ENCODE assay signal across 17 mouse cellular contexts in the genomic region with DNA sequence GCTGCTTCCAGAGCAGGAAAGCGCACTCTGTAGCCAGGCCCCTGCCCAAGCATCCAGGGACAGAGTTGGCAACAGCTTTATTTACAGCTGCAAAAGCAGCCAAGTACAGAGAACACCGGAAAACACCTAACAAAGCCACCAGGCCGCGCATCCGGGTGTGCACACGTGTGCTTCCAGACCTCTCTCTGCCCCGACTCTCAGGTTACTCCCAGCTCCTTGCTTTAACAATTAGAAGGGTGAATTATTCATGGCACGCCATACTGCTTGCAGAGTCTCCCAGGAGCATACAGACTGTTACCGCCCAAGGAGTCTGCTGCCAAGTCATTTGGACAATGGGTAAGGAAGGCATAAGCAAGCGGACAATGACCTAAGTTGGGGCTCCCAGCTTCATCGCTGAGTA. TPM values are rescaled to one million over a fixed set of nuclear protein-coding genes. Genes with fewer than 3 reads are reported as not detected.
A peak's percentile ranks its signal among the peaks of the same experiment; 100 is the strongest.
DNase-seq lines count a peak whose midpoint lies in the region; ATAC-seq and TF ChIP-seq lines count a peak whose summit lies in the region.
"Had no signal": no experiment of that assay in that cellular context is flagged by ENCODE, and none has a peak within 500 bp of the region (broad histone marks: within the 10 kb centered on the region; RNA-seq: fewer than 3 reads in every experiment).

No protein-coding gene starts in this region.

- TF ChIP-seq EP300 in heart, postnatal 0 days (IDR thresholded peaks at IDR 0.05; ENCODE audit: low read depth), result no peak

- H3K9ac ChIP-seq in forebrain, embryonic 15.5 days (replicated peaks), result no peak overlapping the region
- no peak overlapping the region for H3K9ac ChIP-seq in heart, postnatal 0 days (replicated peaks; ENCODE audit: low read depth, low read length)
- no peak overlapping the region for H3K9ac ChIP-seq in embryonic facial prominence, embryonic 14.5 days (ENCODE audit: low read depth, low read length)

- no peak for ATAC-seq in forebrain, embryonic 15.5 days (replicated peaks)
- peak; percentile 34; the same call in 1 of the 2 replicates for ATAC-seq in heart, postnatal 0 days (ENCODE audit: insufficient read depth, low read depth)
- no peak; the same call in 1 of the 2 replicates for ATAC-seq in embryonic facial prominence, embryonic 14.5 days (ENCODE audit: low read depth)
- ATAC-seq: forebrain, embryonic 16.5 days; Patski had no signal

- H3K36me3 ChIP-seq in forebrain, embryonic 10.5 days (replicated peaks), result no peaks in the 10 kb centered on the region
- no peaks in the 10 kb centered on the region for H3K36me3 ChIP-seq in forebrain, embryonic 15.5 days
- no peaks in the 10 kb centered on the region for H3K36me3 ChIP-seq in heart, postnatal 0 days (replicated peaks; ENCODE audit: control insufficient read depth, insufficient read depth, low read length)
- H3K36me3 ChIP-seq in embryonic facial prominence, embryonic 14.5 days (ENCODE audit: control insufficient read depth, insufficient read depth, low read length), result no peaks in the 10 kb centered on the region

- H3K4me1 ChIP-seq in forebrain, embryonic 10.5 days, result peaks cover 45% of the 10 kb centered on the region
- H3K4me1 ChIP-seq in forebrain, embryonic 15.5 days, result no peaks in the 10 kb centered on the region
- peaks cover 15% of the 10 kb centered on the region for H3K4me1 ChIP-seq in heart, postnatal 0 days (ENCODE audit: control insufficient read depth, insufficient read depth)
- H3K4me1 ChIP-seq in embryonic facial prominence, embryonic 14.5 days (ENCODE audit: control insufficient read depth, insufficient read depth, low read length), result peaks cover 28% of the 10 kb centered on the region

- 90% methylated on average over 11 of the region's 11 CpGs for WGBS in forebrain, embryonic 10.5 days
- 72% methylated on average over 11 of the region's 11 CpGs for WGBS in forebrain, embryonic 15.5 days
- WGBS in heart, postnatal 0 days, result 80% methylated on average over 11 of the region's 11 CpGs
- WGBS in embryonic facial prominence, embryonic 14.5 days, result 62% methylated on average over 11 of the region's 11 CpGs

- no peak for DNase-seq in forebrain, embryonic 10.5 days (ENCODE audit: extremely low spot score, low spot score)
- no peak for DNase-seq in heart, postnatal 0 days (ENCODE audit: low spot score)
- no peak for DNase-seq in heart, postnatal 25 days (ENCODE audit: low spot score)
- DNase-seq in ES-CJ7 (ENCODE audit: low read depth, low spot score), result peak; percentile 96
- peak; percentile 37 for DNase-seq in embryonic facial prominence, embryonic 14.5 days (ENCODE audit: low spot score)
- DNase-seq in layer of hippocampus, adult 2 months (ENCODE audit: low spot score in 2 of 2), result no peak
- no peak for DNase-seq in layer of hippocampus, adult 18-20 months (ENCODE audit: low spot score in 2 of 2)
- DNase-seq: cerebellum, adult 18-20 months; gastrocnemius, postnatal 36 days; kidney, adult 2 months; kidney, postnatal 36 days; lung, adult 2 months; thymus, adult 2 months had no signal

- no peak overlapping the region for H3K4me2 ChIP-seq in forebrain, embryonic 15.5 days (replicated peaks)
- H3K4me2 ChIP-seq in heart, postnatal 0 days (ENCODE audit: low read depth, low read length), result no peak overlapping the region
- H3K4me2 ChIP-seq in embryonic facial prominence, embryonic 14.5 days (ENCODE audit: low read depth, low read length), result no peak overlapping the region

- no peak for TF ChIP-seq CTCF in heart, postnatal 0 days (IDR thresholded peaks at IDR 0.05; ENCODE audit: low read depth)
- no peak for TF ChIP-seq CTCF in layer of hippocampus, adult 2 months (conservative IDR thresholded peaks at IDR 0.05)

- H3K9me3 ChIP-seq in forebrain, embryonic 10.5 days, result no peaks in the 10 kb centered on the region
- no peaks in the 10 kb centered on the region for H3K9me3 ChIP-seq in forebrain, embryonic 15.5 days
- H3K9me3 ChIP-seq in heart, postnatal 0 days (replicated peaks; ENCODE audit: control insufficient read depth, low read length), result no peaks in the 10 kb centered on the region
- H3K9me3 ChIP-seq in embryonic facial prominence, embryonic 14.5 days (ENCODE audit: control insufficient read depth, low read length), result no peaks in the 10 kb centered on the region

- H3K4me3 ChIP-seq in forebrain, embryonic 10.5 days, result no peak overlapping the region
- H3K4me3 ChIP-seq in forebrain, embryonic 15.5 days, result no peak overlapping the region
- no peak overlapping the region for H3K4me3 ChIP-seq in heart, postnatal 0 days (ENCODE audit: low read depth, low read length)
- H3K4me3 ChIP-seq in embryonic facial prominence, embryonic 14.5 days (ENCODE audit: low read depth, low read length), result no peak overlapping the region
- H3K4me3 ChIP-seq in layer of hippocampus, adult 2 months, result no peak overlapping the region

- no peaks in the 10 kb centered on the region for H3K27me3 ChIP-seq in forebrain, embryonic 10.5 days (ENCODE audit: poor library complexity, severe bottlenecking)
- H3K27me3 ChIP-seq in forebrain, embryonic 15.5 days, result no peaks in the 10 kb centered on the region
- no peaks in the 10 kb centered on the region for H3K27me3 ChIP-seq in heart, postnatal 0 days (ENCODE audit: control insufficient read depth, insufficient read depth, low read length)
- H3K27me3 ChIP-seq in embryonic facial prominence, embryonic 14.5 days (replicated peaks; ENCODE audit: control insufficient read depth, insufficient read depth, low read length), result no peaks in the 10 kb centered on the region
- H3K27me3 ChIP-seq: Patski had no signal

- intact Hi-C loops in heart, postnatal 25 days (cut with DNase I), result no loop called here

- H3K27ac ChIP-seq in forebrain, embryonic 10.5 days, result peak overlapping the region; percentile 59; the same call in 1 of the 2 replicates
- no peak overlapping the region for H3K27ac ChIP-seq in forebrain, embryonic 15.5 days (replicated peaks)
- no peak overlapping the region for H3K27ac ChIP-seq in heart, postnatal 0 days (ENCODE audit: low read depth)
- H3K27ac ChIP-seq in embryonic facial prominence, embryonic 14.5 days (replicated peaks; ENCODE audit: low read depth, low read length), result no peak overlapping the region
- no peak overlapping the region for H3K27ac ChIP-seq in layer of hippocampus, adult 2 months
- H3K27ac ChIP-seq: macrophage had no signal

RNA-seq across cellular contexts. Expression of a gene that starts 21.1 kb away (rescaled TPM):
- 157 and 159 TPM in 2 replicates for polyA plus RNA-seq in forebrain, embryonic 10.5 days (2016; fragmentation: Nextera tagmentation; extraction: Ambion mirVana)
- polyA plus RNA-seq in forebrain, embryonic 15.5 days (2015; fragmentation: Nextera tagmentation; extraction: Ambion mirVana), result 127 and 133 TPM in 2 replicates
- total RNA-seq in heart, postnatal 0 days (2014; rRNA removed; ENCODE audit: low replicate concordance), result 62.5 and 65.0 TPM in 2 replicates
- 147 and 155 TPM in 2 replicates for polyA plus RNA-seq in heart, postnatal 0 days (2015; fragmentation: Nextera tagmentation; extraction: Ambion mirVana)
- 10 to 100 TPM; 39.8 to 42.7 TPM for total RNA-seq in heart, postnatal 25 days (2021)
- 166 and 175 TPM in 2 replicates for polyA plus RNA-seq in embryonic facial prominence, embryonic 14.5 days (2014; fragmentation: Nextera tagmentation; extraction: Ambion mirVana)
- 10 to 100 TPM; 62.7 to 67.2 TPM for total RNA-seq in layer of hippocampus, adult 2 months (2021)
- total RNA-seq in layer of hippocampus, adult 18-20 months (2021), result 10 to 100 TPM; 71.7 to 73.8 TPM

Comparison
In these comparisons a context has a peak if more than half of its experiments do, and no peak if none do; other contexts are left out.
1. DNase-seq: peak in ES-CJ7 (single experiment) and embryonic facial prominence, embryonic 14.5 days (single experiment); none in forebrain, embryonic 10.5 days (single experiment), heart, postnatal 0 days (single experiment), heart, postnatal 25 days (single experiment), layer of hippocampus, adult 2 months (0 of 2) and layer of hippocampus, adult 18-20 months (0 of 2).